Mouse (Mus musculus): Measurements from ENCODE around the gene Csrnp2.

DNA sequence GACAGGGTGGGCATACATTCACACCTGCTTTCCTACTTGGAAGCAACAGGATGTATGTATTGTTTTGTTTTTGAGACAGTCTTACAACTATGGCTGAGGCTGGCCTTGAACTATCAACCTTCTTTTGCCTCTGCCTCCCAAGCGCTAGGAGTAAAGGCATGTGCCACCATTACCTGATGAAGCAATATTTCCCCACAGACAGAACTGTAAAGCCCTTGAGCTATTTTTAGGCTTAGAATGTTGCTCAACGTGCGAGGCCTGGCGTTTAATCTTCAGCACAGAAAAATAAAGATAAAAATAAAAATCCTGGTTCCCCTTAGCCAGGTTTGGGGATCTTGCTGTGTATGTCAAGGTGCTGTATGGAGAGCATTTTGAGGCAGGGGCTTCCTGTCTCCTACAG is 59.2 kb downstream of the Csrnp2 start:
- TF ChIP-seq POLR2A (IDR thresholded peaks at IDR 0.05; ENCODE audit: borderline replicate concordance, insufficient read depth, low read length) (no peak), CTCF (IDR thresholded peaks at IDR 0.05; ENCODE audit: borderline replicate concordance, insufficient read depth, low read depth, low read length) (no peak)
